Mouse (Mus musculus): ENCODE data around the gene Ngdn. TPM values are rescaled to one million over a fixed set of nuclear protein-coding genes. Genes with fewer than 3 reads are reported as not detected.
"Not testable (repeated sequence)": the region's sequence is repeated elsewhere in the genome, so short reads cannot be mapped to it uniquely, and the experiment has no call there.

The Ngdn gene
- polyA plus RNA-seq, 1 experiment from 2014 or later, result 32.0 TPM

- Histone ChIP-seq H3K27ac (ENCODE audit: low read depth) (no peak overlapping the region), H3K36me3 (replicated peaks; ENCODE audit: insufficient read depth, low read length) (peaks cover 20% of the 10 kb centered on the region), H3K4me3 (ENCODE audit: low read depth, low read length) (no peak overlapping the region), H3K9me3 (ENCODE audit: low read length) (no peaks in the 10 kb centered on the region), H3K4me2 (ENCODE audit: low read depth, low read length) (no peak overlapping the region), H3K9ac (replicated peaks) (no peak overlapping the region), H3K27me3 (ENCODE audit: insufficient read depth, low read length) (no peaks in the 10 kb centered on the region), H3K4me1 (ENCODE audit: insufficient read depth) (peaks cover 2% of the 10 kb centered on the region; the same call in 1 of the 2 replicates)
- DNase-seq (no peak), ATAC-seq (no peak)
- 40% methylated on average over 4 of the region's 5 CpGs for WGBS (ENCODE audit: insufficient replicate concordance)
- no peak for TF ChIP-seq CTCF (IDR thresholded peaks at IDR 0.05; ENCODE audit: low read depth)
- no peak for TF ChIP-seq EP300 (IDR thresholded peaks at IDR 0.05; ENCODE audit: low read depth)
Observed at GRCm38 (mm10) chr14:55028333-55028835, 13.1 kb downstream of the Ngdn start.

- H3K36me3 ChIP-seq (replicated peaks; ENCODE audit: insufficient read depth, low read length), result peaks cover 12% of the 10 kb centered on the region
- no peak overlapping the region for H3K9ac ChIP-seq (replicated peaks)
- TF ChIP-seq EP300 (IDR thresholded peaks at IDR 0.05; ENCODE audit: low read depth) (0 out of 2 replicates have a peak, but pooled peaks have one; percentile 18), CTCF (IDR thresholded peaks at IDR 0.05; ENCODE audit: low read depth) (peak; percentile 68)
- peak; percentile 49 for DNase-seq
- no peaks in the 10 kb centered on the region for H3K9me3 ChIP-seq (ENCODE audit: low read length)
- H3K27ac ChIP-seq (ENCODE audit: low read depth), result no peak overlapping the region
- H3K27me3 ChIP-seq (ENCODE audit: insufficient read depth, low read length), result no peaks in the 10 kb centered on the region
- no peak overlapping the region for H3K4me3 ChIP-seq (ENCODE audit: low read depth, low read length)
- H3K4me1 ChIP-seq (ENCODE audit: insufficient read depth), result peaks cover 2% of the 10 kb centered on the region; the same call in 1 of the 2 replicates
- peak; percentile 78 for ATAC-seq
- H3K4me2 ChIP-seq (ENCODE audit: low read depth, low read length), result no peak overlapping the region
- 16% methylated on average over 11 of the region's 11 CpGs for WGBS (ENCODE audit: insufficient replicate concordance)
Observed at GRCm38 (mm10) chr14:55029034-55029698, 13.9 kb downstream of the Ngdn start.

DNA sequence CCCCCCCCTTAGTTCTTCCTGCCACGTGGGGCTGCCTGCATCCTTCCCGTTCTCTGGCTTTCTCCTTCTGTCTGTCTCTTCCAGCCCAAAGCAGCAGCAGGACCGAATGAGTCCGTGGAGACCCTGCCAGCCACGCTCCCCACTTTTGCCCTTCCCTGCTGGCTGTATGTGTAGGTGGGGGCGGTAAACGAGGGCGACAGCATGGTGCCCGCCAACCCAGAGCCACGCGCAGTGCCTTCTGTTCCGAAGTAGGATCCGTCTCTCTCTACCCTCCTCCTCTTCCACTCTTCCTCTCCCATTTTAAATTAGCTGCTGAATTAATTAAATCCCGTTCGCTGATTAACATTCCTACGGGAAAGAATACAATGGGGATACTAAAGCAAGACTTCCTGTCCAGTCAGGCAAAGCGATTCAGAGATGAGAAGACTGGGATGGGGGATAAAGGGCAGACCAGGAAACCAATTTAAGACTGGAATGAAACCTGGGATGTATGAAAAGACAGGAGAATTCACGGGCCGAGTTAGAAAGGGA lies 17.5 kb downstream of the Ngdn start:
- ATAC-seq (no peak), DNase-seq (no peak)
- TF ChIP-seq CTCF (IDR thresholded peaks at IDR 0.05; ENCODE audit: low read depth) (no peak), EP300 (IDR thresholded peaks at IDR 0.05; ENCODE audit: low read depth) (no peak)
- H3K4me1 ChIP-seq (ENCODE audit: insufficient read depth), result peaks cover 2% of the 10 kb centered on the region; the same call in 1 of the 2 replicates
- no peaks in the 10 kb centered on the region for H3K27me3 ChIP-seq (ENCODE audit: insufficient read depth, low read length)
- H3K4me2 ChIP-seq (ENCODE audit: low read depth, low read length), result no peak overlapping the region
- H3K4me3 ChIP-seq (ENCODE audit: low read depth, low read length), result no peak overlapping the region
- WGBS (ENCODE audit: insufficient replicate concordance), result 61% methylated on average over 19 of the region's 19 CpGs
- no peak overlapping the region for H3K27ac ChIP-seq (ENCODE audit: low read depth)
- H3K9ac ChIP-seq (replicated peaks), result no peak overlapping the region
- H3K9me3 ChIP-seq (ENCODE audit: low read length), result no peaks in the 10 kb centered on the region
- H3K36me3 ChIP-seq (replicated peaks; ENCODE audit: insufficient read depth, low read length), result no peaks in the 10 kb centered on the region

DNA sequence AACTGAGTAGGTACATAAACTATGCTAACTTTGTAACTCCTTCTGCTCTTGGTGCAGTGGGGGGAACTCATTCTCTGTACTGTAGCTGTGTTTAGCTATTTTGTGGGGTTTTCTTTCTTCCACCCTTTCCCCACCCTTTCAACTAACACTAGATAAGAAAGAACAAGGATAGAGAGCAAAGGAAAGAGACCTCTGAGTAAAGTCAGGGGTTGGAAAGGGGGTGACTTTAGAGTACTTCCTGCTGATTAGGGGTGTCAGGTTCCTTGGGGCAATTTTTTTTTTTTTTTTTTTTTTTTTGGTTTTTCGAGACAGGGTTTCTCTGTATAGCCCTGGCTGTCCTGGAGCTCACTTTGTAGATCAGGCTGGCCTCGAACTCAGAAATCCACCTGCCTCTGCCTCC lies 28.4 kb downstream of the Ngdn start:
- not testable (repeated sequence) for H3K4me1 ChIP-seq (ENCODE audit: insufficient read depth); DNase-seq; H3K4me2 ChIP-seq (ENCODE audit: low read depth, low read length); ATAC-seq; H3K27ac ChIP-seq (ENCODE audit: low read depth); H3K9me3 ChIP-seq (ENCODE audit: low read length); H3K36me3 ChIP-seq (replicated peaks; ENCODE audit: insufficient read depth, low read length); H3K27me3 ChIP-seq (ENCODE audit: insufficient read depth, low read length); H3K4me3 ChIP-seq (ENCODE audit: low read depth, low read length); H3K9ac ChIP-seq (replicated peaks)
- 100% methylated on average over 1 of the region's 2 CpGs for WGBS (ENCODE audit: insufficient replicate concordance)

GRCm38 (mm10) chr14:55047971-55048531 lies 32.8 kb downstream of the Ngdn start:
- Histone ChIP-seq H3K4me2 (ENCODE audit: low read depth, low read length) (no peak overlapping the region), H3K27me3 (ENCODE audit: insufficient read depth, low read length) (no peaks in the 10 kb centered on the region), H3K4me3 (ENCODE audit: low read depth, low read length) (no peak overlapping the region), H3K9me3 (ENCODE audit: low read length) (no peaks in the 10 kb centered on the region), H3K4me1 (ENCODE audit: insufficient read depth) (no peaks in the 10 kb centered on the region), H3K9ac (replicated peaks) (no peak overlapping the region), H3K36me3 (replicated peaks; ENCODE audit: insufficient read depth, low read length) (no peaks in the 10 kb centered on the region), H3K27ac (ENCODE audit: low read depth) (no peak overlapping the region)
- DNase-seq (no peak), ATAC-seq (no peak)
- no peak for TF ChIP-seq CTCF (IDR thresholded peaks at IDR 0.05; ENCODE audit: low read depth)
- TF ChIP-seq EP300 (IDR thresholded peaks at IDR 0.05; ENCODE audit: low read depth), result no peak
- WGBS (ENCODE audit: insufficient replicate concordance), result 57% methylated on average over 2 of the region's 2 CpGs

GRCm38 (mm10) chr14:55052496-55052895 lies 37.2 kb downstream of the Ngdn start:
- H3K27me3 ChIP-seq (ENCODE audit: insufficient read depth, low read length), result no peaks in the 10 kb centered on the region
- no peak overlapping the region for H3K27ac ChIP-seq (ENCODE audit: low read depth)
- no peaks in the 10 kb centered on the region for H3K9me3 ChIP-seq (ENCODE audit: low read length)
- no peak overlapping the region for H3K4me3 ChIP-seq (ENCODE audit: low read depth, low read length)
- H3K4me1 ChIP-seq (ENCODE audit: insufficient read depth), result no peaks in the 10 kb centered on the region
- TF ChIP-seq CTCF (IDR thresholded peaks at IDR 0.05; ENCODE audit: low read depth), result no peak
- TF ChIP-seq EP300 (IDR thresholded peaks at IDR 0.05; ENCODE audit: low read depth), result no peak
- no peak overlapping the region for H3K4me2 ChIP-seq (ENCODE audit: low read depth, low read length)
- 78% methylated on average over 9 of the region's 9 CpGs for WGBS (ENCODE audit: insufficient replicate concordance)
- no peak for ATAC-seq
- H3K9ac ChIP-seq (replicated peaks), result no peak overlapping the region
- H3K36me3 ChIP-seq (replicated peaks; ENCODE audit: insufficient read depth, low read length), result no peaks in the 10 kb centered on the region
- no peak for DNase-seq

All from liver, postnatal 0 days (tissue).